Mouse (Mus musculus) myocyte (in vitro differentiated cells): ENCODE measurements around the gene Htr1f. TPM values are rescaled to one million over a fixed set of nuclear protein-coding genes. Genes with fewer than 3 reads are reported as not detected.

Source experiments
- H3K27me3 ChIP-seq: one replicate; pipeline ENCODE4 v1.6.1; 2011; ENCODE audit not compliant: control insufficient read depth, insufficient read depth, insufficient read length
- H3K36me3 ChIP-seq: one replicate; pipeline ENCODE4 v1.6.1; 2011; ENCODE audit not compliant: control insufficient read depth, insufficient read depth
- H3K4me2 ChIP-seq: one replicate; pipeline ENCODE4 v1.6.1; 2011; ENCODE audit warnings: low read depth, control low read depth
- H3K4me3 ChIP-seq: one replicate; pipeline ENCODE4 v1.5.1; 2011; ENCODE audit warnings: mild to moderate bottlenecking, control low read depth, moderate library complexity
- H3K79me2 ChIP-seq: one replicate; pipeline ENCODE4 v1.6.1; 2011; ENCODE audit not compliant: control insufficient read depth, insufficient read depth
- H3ac ChIP-seq: one replicate; pipeline ENCODE4 v1.6.1; 2011; ENCODE audit not compliant: control insufficient read depth, insufficient read length
- CEBPB ChIP-seq: IDR thresholded peaks from 2 replicates; pipeline ENCODE4 v1.6.1; 2011; ENCODE audit warnings: mild to moderate bottlenecking, moderate library complexity; ENCODE audit not compliant: poor library complexity, insufficient read depth, severe bottlenecking
- E2F4 ChIP-seq: IDR thresholded peaks from one replicate; pipeline ENCODE4 v1.6.1; 2011; ENCODE audit warnings: mild to moderate bottlenecking, control low read depth, moderate library complexity; ENCODE audit not compliant: insufficient read depth
- MAX ChIP-seq: IDR thresholded peaks from one replicate; pipeline ENCODE4 v1.6.1; 2011; ENCODE audit warnings: low read depth, mild to moderate bottlenecking, control low read depth
- MYOD1 ChIP-seq, 3 experiments: IDR thresholded peaks; one replicate each; pipeline ENCODE4 v1.6.1; 2011; ENCODE audit warnings: control low read depth in 2 of 3, low read depth in 2 of 3, mild to moderate bottlenecking in 2 of 3, moderate library complexity in 1 of 3; ENCODE audit not compliant: insufficient read length in 2 of 3, control insufficient read depth in 1 of 3
- MYOG ChIP-seq, 3 experiments: IDR thresholded peaks; one replicate each; pipeline ENCODE4 v1.6.1; 2011; ENCODE audit warnings: control low read depth in 2 of 3, low read depth in 2 of 3, mild to moderate bottlenecking in 2 of 3; ENCODE audit not compliant: insufficient read length in 2 of 3, control insufficient read depth in 1 of 3, insufficient read depth in 1 of 3
- POLR2A ChIP-seq: IDR thresholded peaks from one replicate; pipeline ENCODE4 v1.6.1; 2011; ENCODE audit warnings: low read depth, mild to moderate bottlenecking, control low read depth, moderate library complexity; ENCODE audit not compliant: insufficient read length
- POLR2AphosphoS2 ChIP-seq: IDR thresholded peaks from one replicate; pipeline ENCODE4 v1.6.1; 2011; ENCODE audit warnings: low read depth, control low read depth; ENCODE audit not compliant: insufficient read length
- REST ChIP-seq: IDR thresholded peaks from one replicate; pipeline ENCODE4 v1.6.1; 2011; ENCODE audit warnings: mild to moderate bottlenecking, control low read depth, moderate library complexity; ENCODE audit not compliant: insufficient read depth, insufficient read length
- SRF ChIP-seq: IDR thresholded peaks from one replicate; pipeline ENCODE4 v1.6.1; 2011; ENCODE audit warnings: low read depth; ENCODE audit not compliant: control insufficient read depth, insufficient read length
- TCF12 ChIP-seq: IDR thresholded peaks from one replicate; pipeline ENCODE4 v1.6.1; 2011; ENCODE audit warnings: mild to moderate bottlenecking, control low read depth; ENCODE audit not compliant: poor library complexity, insufficient read depth, severe bottlenecking
- TCF3 ChIP-seq: IDR thresholded peaks from one replicate; pipeline ENCODE4 v1.6.1; 2011; ENCODE audit warnings: low read depth, control low read depth; ENCODE audit not compliant: insufficient read length
- USF1 ChIP-seq: IDR thresholded peaks from one replicate; pipeline ENCODE4 v1.6.1; 2011; ENCODE audit warnings: low read depth, mild to moderate bottlenecking, control low read depth, moderate library complexity
- polyA plus RNA-seq: library from polyadenylated mRNA; unstranded; fragments of >200 nt; fragmentation: generic; extraction: Trizol; gene quantifications from one replicate; pipeline ENCODE4 v1.2.1, GENCODE M21; 2012; ENCODE audit warnings: missing spikeins

Htr1f gene
- polyA plus RNA-seq, 1 experiment, result not detected

- no peak overlapping the region for H3K4me3 ChIP-seq
- H3K27me3 ChIP-seq, result no peaks in the 10 kb centered on the region
- no peaks in the 10 kb centered on the region for H3K36me3 ChIP-seq
- H3ac ChIP-seq, result no peak overlapping the region
- H3K4me2 ChIP-seq, result no peak overlapping the region
- H3K79me2 ChIP-seq, result no peaks in the 10 kb centered on the region
- TF ChIP-seq SRF (no peak), E2F4 (no peak)
Measured at GRCm38 (mm10) chr16:64883896-64884295, 221.8 kb downstream of the Htr1f start.

DNA sequence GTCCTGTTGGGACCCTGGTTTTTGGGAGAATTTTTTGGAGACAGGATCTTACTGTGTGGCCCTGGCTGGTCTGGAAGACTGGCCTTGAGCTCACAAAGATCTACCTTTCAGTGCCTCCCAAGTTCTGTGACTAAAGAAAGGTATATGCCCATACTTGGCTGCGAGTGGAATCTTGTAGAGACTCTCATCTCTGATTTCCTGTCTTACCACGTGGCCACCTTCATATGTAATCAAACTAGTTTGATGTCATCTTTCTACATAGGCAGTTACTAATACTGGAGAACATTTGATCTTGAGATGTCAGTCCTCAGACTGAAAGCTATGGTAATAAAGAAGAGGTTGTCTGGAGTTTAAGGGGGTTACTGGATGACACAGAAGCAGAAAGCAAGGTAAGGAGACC lies 224.2 kb downstream of the Htr1f start:
- no peak overlapping the region for H3K4me2 ChIP-seq
- no peaks in the 10 kb centered on the region for H3K79me2 ChIP-seq
- H3K27me3 ChIP-seq, result no peaks in the 10 kb centered on the region
- H3K4me3 ChIP-seq, result no peak overlapping the region
- no peak overlapping the region for H3ac ChIP-seq
- no peaks in the 10 kb centered on the region for H3K36me3 ChIP-seq
- no peak for TF ChIP-seq USF1
- TF ChIP-seq E2F4, result no peak
- TF ChIP-seq POLR2AphosphoS2, result no peak
- no peak for TF ChIP-seq MYOG (IDR thresholded peaks at IDR 0.05; ENCODE audit: control insufficient read depth in 1 of 3, insufficient read depth in 1 of 3, insufficient read length in 2 of 3, low read depth in 2 of 3)
- TF ChIP-seq MAX, result no peak
- no peak for TF ChIP-seq POLR2A
- no peak for TF ChIP-seq CEBPB
- no peak for TF ChIP-seq SRF

GRCm38 (mm10) chr16:64880986-64881385 lies 224.7 kb downstream of the Htr1f start:
- TF ChIP-seq TCF3 (no peak), MYOG (IDR thresholded peaks at IDR 0.05; ENCODE audit: control insufficient read depth in 1 of 3, insufficient read depth in 1 of 3, insufficient read length in 2 of 3, low read depth in 2 of 3) (no peak), E2F4 (no peak), USF1 (no peak), REST (no peak), SRF (no peak), POLR2A (no peak), TCF12 (no peak), MAX (no peak), POLR2AphosphoS2 (no peak), CEBPB (no peak), MYOD1 (IDR thresholded peaks at IDR 0.05; ENCODE audit: control insufficient read depth in 1 of 3, insufficient read length in 2 of 3, low read depth in 2 of 3) (no peak)
- no peak overlapping the region for H3K4me2 ChIP-seq
- no peaks in the 10 kb centered on the region for H3K27me3 ChIP-seq

DNA sequence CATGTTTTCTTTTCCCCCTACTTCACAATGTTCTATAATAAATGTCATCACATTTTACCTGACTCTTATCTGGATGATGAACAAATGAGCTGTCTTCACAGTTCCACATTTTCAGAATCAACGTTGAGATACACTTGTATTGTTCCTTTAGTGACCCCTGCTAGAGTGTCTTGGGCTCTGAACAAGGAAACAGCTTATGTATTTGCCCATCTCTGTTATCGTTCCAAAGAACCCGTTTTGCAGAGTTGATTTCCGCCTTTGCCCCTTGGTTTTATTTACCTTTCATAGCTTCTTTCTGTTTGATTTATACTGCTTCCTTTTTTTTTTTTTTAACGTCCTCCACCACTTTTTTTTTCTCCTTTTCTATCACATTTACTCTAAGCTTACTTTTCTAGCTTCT lies 225.9 kb downstream of the Htr1f start:
- no peaks in the 10 kb centered on the region for H3K79me2 ChIP-seq
- H3K27me3 ChIP-seq, result no peaks in the 10 kb centered on the region
- no peaks in the 10 kb centered on the region for H3K36me3 ChIP-seq
- no peak overlapping the region for H3K4me2 ChIP-seq
- no peak overlapping the region for H3K4me3 ChIP-seq
- no peak for TF ChIP-seq MYOG (IDR thresholded peaks at IDR 0.05; ENCODE audit: control insufficient read depth in 1 of 3, insufficient read depth in 1 of 3, insufficient read length in 2 of 3, low read depth in 2 of 3)
- no peak for TF ChIP-seq USF1
- no peak for TF ChIP-seq E2F4
- no peak for TF ChIP-seq POLR2AphosphoS2
- no peak for TF ChIP-seq POLR2A
- H3ac ChIP-seq, result no peak overlapping the region

More at GRCm38 (mm10) chr16:64880986-64881385, 224.7 kb downstream of the Htr1f start:
- H3K36me3 ChIP-seq, result no peaks in the 10 kb centered on the region
- no peak overlapping the region for H3K4me3 ChIP-seq
- no peaks in the 10 kb centered on the region for H3K79me2 ChIP-seq
- no peak overlapping the region for H3ac ChIP-seq

DNA sequence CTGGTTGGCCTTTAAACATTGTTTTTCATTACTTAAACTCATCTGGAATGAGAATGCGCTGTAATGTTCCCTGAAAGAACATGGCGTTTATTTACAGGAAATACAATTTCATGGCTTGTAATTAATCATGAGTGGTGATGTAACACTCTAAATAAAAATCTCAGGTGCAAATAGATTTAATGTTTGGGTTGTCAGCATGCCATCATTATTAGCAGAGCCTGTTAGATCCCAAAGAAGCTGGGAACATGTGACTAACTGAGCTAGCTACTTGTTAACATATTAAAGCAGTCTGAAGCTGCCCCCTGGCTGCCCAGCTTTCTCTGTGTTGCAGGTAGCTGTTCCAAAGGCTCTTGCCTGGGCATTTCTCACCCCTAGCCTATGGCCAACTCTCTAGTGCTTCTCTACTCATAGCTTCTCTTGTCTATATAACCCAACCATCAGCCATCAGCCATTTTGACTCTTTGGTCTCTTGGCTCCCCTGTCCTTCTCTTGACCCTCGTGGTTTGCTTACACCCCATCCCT lies 227.0 kb downstream of the Htr1f start:
- H3K4me3 ChIP-seq, result no peak overlapping the region
- no peak for TF ChIP-seq TCF12
- TF ChIP-seq USF1, result no peak
- no peak for TF ChIP-seq CEBPB
- no peak for TF ChIP-seq MYOD1 (IDR thresholded peaks at IDR 0.05; ENCODE audit: control insufficient read depth in 1 of 3, insufficient read length in 2 of 3, low read depth in 2 of 3)
- TF ChIP-seq MYOG (IDR thresholded peaks at IDR 0.05; ENCODE audit: control insufficient read depth in 1 of 3, insufficient read depth in 1 of 3, insufficient read length in 2 of 3, low read depth in 2 of 3), result no peak
- no peak for TF ChIP-seq POLR2A
- TF ChIP-seq E2F4, result no peak
- no peak for TF ChIP-seq POLR2AphosphoS2
- TF ChIP-seq MAX, result no peak
- TF ChIP-seq REST, result no peak
- no peak for TF ChIP-seq SRF
- TF ChIP-seq TCF3, result no peak
- H3ac ChIP-seq, result no peak overlapping the region
- no peak overlapping the region for H3K4me2 ChIP-seq
- no peaks in the 10 kb centered on the region for H3K79me2 ChIP-seq
- H3K36me3 ChIP-seq, result no peaks in the 10 kb centered on the region
- H3K27me3 ChIP-seq, result no peaks in the 10 kb centered on the region
